9 mouse cellular contexts compared by ENCODE assay signal in genomic region chr1:139423931-139424330, GRCm38 (mm10). TPM values are rescaled to one million over a fixed set of nuclear protein-coding genes. Genes with fewer than 3 reads are reported as not detected.
DNase-seq lines count a peak whose midpoint lies in the region; ATAC-seq and TF ChIP-seq lines count a peak whose summit lies in the region.
"Had no signal": no experiment of that assay in that cellular context is flagged by ENCODE, and none has a peak within 500 bp of the region (broad histone marks: within the 10 kb centered on the region; RNA-seq: fewer than 3 reads in every experiment).

No protein-coding gene starts in this region.

- TF ChIP-seq CTCF in ES-Bruce4 (IDR thresholded peaks at IDR 0.05; ENCODE audit: low read depth, low read length) = no peak
- no peak for TF ChIP-seq CTCF in thymus, adult 2 months (IDR thresholded peaks at IDR 0.05; ENCODE audit: borderline replicate concordance, control insufficient read depth, extremely low read depth, insufficient read depth, low read length, poor library complexity)

- peaks cover 18% of the 10 kb centered on the region for H3K36me3 ChIP-seq in erythroblast, embryonic 14.5 days (ENCODE audit: control insufficient read depth)
- H3K36me3 ChIP-seq in ES-Bruce4 (ENCODE audit: control insufficient read depth, insufficient read depth, low read length, poor library complexity, severe bottlenecking) = peaks cover 18% of the 10 kb centered on the region
- H3K36me3 ChIP-seq in hindbrain, embryonic 11.5 days (ENCODE audit: control insufficient read depth, insufficient read depth, low read length) = no peaks in the 10 kb centered on the region
- H3K36me3 ChIP-seq in midbrain, embryonic 10.5 days = peaks cover 18% of the 10 kb centered on the region
- H3K36me3 ChIP-seq in thymus, adult 2 months (ENCODE audit: control insufficient read depth, insufficient read depth, low read length) = no peaks in the 10 kb centered on the region

- H3K27ac ChIP-seq in ES-Bruce4 (ENCODE audit: insufficient read depth, low read length) = no peak overlapping the region
- no peak overlapping the region for H3K27ac ChIP-seq in hindbrain, embryonic 11.5 days (ENCODE audit: low read depth, low read length)
- no peak overlapping the region for H3K27ac ChIP-seq in midbrain, embryonic 10.5 days (replicated peaks)
- H3K27ac ChIP-seq in thymus, adult 2 months (ENCODE audit: control insufficient read depth, insufficient read depth, low read length) = no peak overlapping the region

- no peak for ATAC-seq in erythroblast, adult 5-6 weeks (replicated peaks; ENCODE audit: low FRiP score, poor library complexity, severe bottlenecking)
- ATAC-seq in hindbrain, embryonic 11.5 days (ENCODE audit: low FRiP score) = no peak

- H3K4me2 ChIP-seq in hindbrain, embryonic 11.5 days (replicated peaks; ENCODE audit: low read depth, low read length) = peak overlapping the region; percentile 70

- TF ChIP-seq EP300 in ES-Bruce4 (IDR thresholded peaks at IDR 0.05; ENCODE audit: insufficient read depth, low read depth, low read length) = no peak

- no peak overlapping the region for H3K9ac ChIP-seq in ES-Bruce4 (ENCODE audit: low read depth, poor library complexity, severe bottlenecking)
- 0 out of 2 replicates have a peak overlapping the region, but pooled peaks have one; percentile 27 for H3K9ac ChIP-seq in hindbrain, embryonic 11.5 days (ENCODE audit: low read depth, low read length)

- TF ChIP-seq POLR2A in ES-Bruce4 (IDR thresholded peaks at IDR 0.05; ENCODE audit: insufficient read depth, low read length) = no peak
- no peak for TF ChIP-seq POLR2A in thymus, adult 2 months (IDR thresholded peaks at IDR 0.05; ENCODE audit: control insufficient read depth, extremely low read depth, insufficient read depth, low read length, poor library complexity)

- peaks cover 42% of the 10 kb centered on the region for H3K4me1 ChIP-seq in erythroblast, embryonic 14.5 days (ENCODE audit: control insufficient read depth)
- H3K4me1 ChIP-seq in ES-Bruce4 (ENCODE audit: control insufficient read depth, insufficient read depth, low read length) = peaks cover 1% of the 10 kb centered on the region
- H3K4me1 ChIP-seq in hindbrain, embryonic 11.5 days (replicated peaks; ENCODE audit: control insufficient read depth, insufficient read depth, low read length) = peaks cover 12% of the 10 kb centered on the region
- H3K4me1 ChIP-seq in midbrain, embryonic 10.5 days = peaks cover 48% of the 10 kb centered on the region
- peaks cover 13% of the 10 kb centered on the region for H3K4me1 ChIP-seq in thymus, adult 2 months (replicated peaks; ENCODE audit: control insufficient read depth, insufficient read depth, low read length)

- no peaks in the 10 kb centered on the region for H3K9me3 ChIP-seq in erythroblast, embryonic 14.5 days (ENCODE audit: control insufficient read depth, low read length)
- no peaks in the 10 kb centered on the region for H3K9me3 ChIP-seq in ES-Bruce4 (replicated peaks; ENCODE audit: control insufficient read depth, insufficient read depth, low read length, poor library complexity, severe bottlenecking)
- no peaks in the 10 kb centered on the region for H3K9me3 ChIP-seq in hindbrain, embryonic 11.5 days (ENCODE audit: control insufficient read depth, low read length)
- no peaks in the 10 kb centered on the region for H3K9me3 ChIP-seq in midbrain, embryonic 10.5 days (replicated peaks)

- no peaks in the 10 kb centered on the region for H3K27me3 ChIP-seq in erythroblast, embryonic 14.5 days (ENCODE audit: control insufficient read depth)
- no peaks in the 10 kb centered on the region for H3K27me3 ChIP-seq in ES-Bruce4 (ENCODE audit: control insufficient read depth, insufficient read depth, low read length, poor library complexity, severe bottlenecking)
- no peaks in the 10 kb centered on the region for H3K27me3 ChIP-seq in hindbrain, embryonic 11.5 days (ENCODE audit: control insufficient read depth, insufficient read depth, low read length)
- no peaks in the 10 kb centered on the region for H3K27me3 ChIP-seq in midbrain, embryonic 10.5 days (ENCODE audit: low read depth, poor library complexity, severe bottlenecking)
- H3K27me3 ChIP-seq in thymus, adult 2 months (ENCODE audit: control insufficient read depth, insufficient read depth, low read length) = no peaks in the 10 kb centered on the region

- no peak for DNase-seq in hindbrain, embryonic 11.5 days (ENCODE audit: low spot score)
- no peak for DNase-seq in midbrain, embryonic 10.5 days (ENCODE audit: low spot score)
- no peak for DNase-seq in c-Kit-positive CD71-positive TER-119-positive erythroid progenitor cells, embryonic 14.5 days (ENCODE audit: low spot score)
- no peak for DNase-seq in thymus, adult 2 months
- DNase-seq in cerebellum, adult 8-10 months = no peak
- DNase-seq: thymus, postnatal 25 days had no signal

- WGBS in hindbrain, embryonic 11.5 days = 68% methylated on average over 10 of the region's 10 CpGs
- 70% methylated on average over 10 of the region's 10 CpGs for WGBS in midbrain, embryonic 10.5 days
- 70% methylated on average over 10 of the region's 10 CpGs for WGBS in thymus, adult 2 months

- peak overlapping the region; percentile 95 for H3K4me3 ChIP-seq in erythroblast, embryonic 14.5 days (replicated peaks)
- H3K4me3 ChIP-seq in ES-Bruce4 (ENCODE audit: low read depth, low read length) = peak overlapping the region; percentile 18; the same call in 1 of the 2 replicates
- H3K4me3 ChIP-seq in hindbrain, embryonic 11.5 days (ENCODE audit: low read depth, low read length) = peak overlapping the region; percentile 18; the same call in 1 of the 2 replicates
- peak overlapping the region; percentile 89 for H3K4me3 ChIP-seq in midbrain, embryonic 10.5 days
- no peak overlapping the region for H3K4me3 ChIP-seq in thymus, adult 2 months (ENCODE audit: control insufficient read depth, insufficient read depth, low read length)

RNA-seq across cellular contexts. Expression of gene Zbtb41, which starts 1.8 kb away (rescaled TPM):
- 0.01 and 0.02 TPM in 2 replicates for polyA plus RNA-seq in erythroblast, embryonic 14.5 days (2012)
- 4.2 and 5.8 TPM in 2 replicates for total RNA-seq in erythroblast, adult 5-6 weeks (2015; ENCODE audit: low replicate concordance)
- total RNA-seq in erythroblast, adult 5-6 weeks (2017; ENCODE audit: low replicate concordance) = 2.6 and 3.9 TPM in 2 replicates
- 15.5 and 19.9 TPM in 2 replicates for polyA plus RNA-seq in ES-Bruce4 (2011; ENCODE audit: insufficient read depth, insufficient read length, low read depth, missing spikeins)
- polyA plus RNA-seq in hindbrain, embryonic 11.5 days (2014; fragmentation: Nextera tagmentation; extraction: Ambion mirVana) = 16.5 and 20.2 TPM in 2 replicates
- 10.6 and 13.6 TPM in 2 replicates for polyA plus RNA-seq in midbrain, embryonic 10.5 days (2016; fragmentation: Nextera tagmentation; extraction: Ambion mirVana)
- polyA plus RNA-seq in thymus, adult 2 months (2012; rRNA removed) = 4.4 and 4.9 TPM in 2 replicates

RNA-seq across cellular contexts. Expression of gene Aspm, which starts 30.6 kb away (rescaled TPM):
- 0.19 and 0.27 TPM in 2 replicates for polyA plus RNA-seq in erythroblast, embryonic 14.5 days (2012)
- 15.7 and 21.5 TPM in 2 replicates for total RNA-seq in erythroblast, adult 5-6 weeks (2015; ENCODE audit: low replicate concordance)
- total RNA-seq in erythroblast, adult 5-6 weeks (2017; ENCODE audit: low replicate concordance) = 22.0 and 26.1 TPM in 2 replicates
- 53.5 and 56.7 TPM in 2 replicates for polyA plus RNA-seq in ES-Bruce4 (2011; ENCODE audit: insufficient read depth, insufficient read length, low read depth, missing spikeins)
- polyA plus RNA-seq in hindbrain, embryonic 11.5 days (2014; fragmentation: Nextera tagmentation; extraction: Ambion mirVana) = 25.5 and 31.5 TPM in 2 replicates
- 21.4 and 23.1 TPM in 2 replicates for polyA plus RNA-seq in midbrain, embryonic 10.5 days (2016; fragmentation: Nextera tagmentation; extraction: Ambion mirVana)
- 4.7 and 6.6 TPM in 2 replicates for polyA plus RNA-seq in thymus, adult 2 months (2012; rRNA removed)

RNA-seq across cellular contexts. Expression of gene Crb1, which starts 47.0 kb away (rescaled TPM):
- not detected in 2 replicates for polyA plus RNA-seq in erythroblast, embryonic 14.5 days (2012)
- total RNA-seq in erythroblast, adult 5-6 weeks (2015; ENCODE audit: low replicate concordance) = 0.84 TPM in 1 of 2 replicates, not detected in the other
- not detected in 2 replicates for total RNA-seq in erythroblast, adult 5-6 weeks (2017; ENCODE audit: low replicate concordance)
- polyA plus RNA-seq in ES-Bruce4 (2011; ENCODE audit: insufficient read depth, insufficient read length, low read depth, missing spikeins) = 0.16 and 0.17 TPM in 2 replicates
- polyA plus RNA-seq in hindbrain, embryonic 11.5 days (2014; fragmentation: Nextera tagmentation; extraction: Ambion mirVana) = 1.8 and 3.0 TPM in 2 replicates
- polyA plus RNA-seq in midbrain, embryonic 10.5 days (2016; fragmentation: Nextera tagmentation; extraction: Ambion mirVana) = 1.2 and 1.9 TPM in 2 replicates
- polyA plus RNA-seq in thymus, adult 2 months (2012; rRNA removed) = 0.03 TPM in 1 of 2 replicates, not detected in the other
